Mouse (Mus musculus): ENCODE measurements at regions not wholly inside any gene's neighbourhood (a gene's known extent, or its start where the extent isn't known, plus 50 kb on each side); places are given as distances from the start of the nearest gene placed in this dataset.

GRCm38 (mm10) chr14:89573576-89573975 lies 1102.4 kb upstream of the Pcdh20 start:
- no peak overlapping the region for H3K4me2 ChIP-seq (ENCODE audit: low read depth, low read length)
- no peaks in the 10 kb centered on the region for H3K9me3 ChIP-seq (replicated peaks; ENCODE audit: control insufficient read depth, low read length)
- 55% methylated on average over 3 of the region's 3 CpGs for WGBS
- ATAC-seq (replicated peaks; ENCODE audit: extremely low read depth, insufficient read depth, low FRiP score): no peak
- no peaks in the 10 kb centered on the region for H3K36me3 ChIP-seq (ENCODE audit: control insufficient read depth, insufficient read depth)
- no peaks in the 10 kb centered on the region for H3K4me1 ChIP-seq (ENCODE audit: control insufficient read depth, insufficient read depth, low read length)
- H3K27ac ChIP-seq (ENCODE audit: low read length): no peak overlapping the region
- H3K9ac ChIP-seq (ENCODE audit: low read length): no peak overlapping the region
- H3K27me3 ChIP-seq (ENCODE audit: control insufficient read depth, insufficient read depth, low read length): no peaks in the 10 kb centered on the region
- H3K4me3 ChIP-seq (ENCODE audit: low read length): no peak overlapping the region

- no peak for ATAC-seq (replicated peaks; ENCODE audit: extremely low read depth, insufficient read depth, low FRiP score)
- no peak overlapping the region for H3K27ac ChIP-seq (ENCODE audit: low read length)
- H3K36me3 ChIP-seq (ENCODE audit: control insufficient read depth, insufficient read depth): no peaks in the 10 kb centered on the region
- H3K4me2 ChIP-seq (ENCODE audit: low read depth, low read length): no peak overlapping the region
- no peaks in the 10 kb centered on the region for H3K9me3 ChIP-seq (replicated peaks; ENCODE audit: control insufficient read depth, low read length)
- 51% methylated on average over 1 of the region's 1 CpGs for WGBS
- H3K27me3 ChIP-seq (ENCODE audit: control insufficient read depth, insufficient read depth, low read length): no peaks in the 10 kb centered on the region
- H3K4me1 ChIP-seq (ENCODE audit: control insufficient read depth, insufficient read depth, low read length): no peaks in the 10 kb centered on the region
- H3K4me3 ChIP-seq (ENCODE audit: low read length): no peak overlapping the region
- no peak overlapping the region for H3K9ac ChIP-seq (ENCODE audit: low read length)
Observed at GRCm38 (mm10) chr14:89571703-89572102, 1100.5 kb upstream of the Pcdh20 start.

- Histone ChIP-seq H3K36me3 (ENCODE audit: control insufficient read depth, insufficient read depth) (no peaks in the 10 kb centered on the region), H3K4me2 (ENCODE audit: low read depth, low read length) (no peak overlapping the region), H3K4me1 (ENCODE audit: control insufficient read depth, insufficient read depth, low read length) (no peaks in the 10 kb centered on the region), H3K27ac (ENCODE audit: low read length) (no peak overlapping the region), H3K9me3 (replicated peaks; ENCODE audit: control insufficient read depth, low read length) (no peaks in the 10 kb centered on the region), H3K27me3 (ENCODE audit: control insufficient read depth, insufficient read depth, low read length) (no peaks in the 10 kb centered on the region), H3K4me3 (ENCODE audit: low read length) (no peak overlapping the region), H3K9ac (ENCODE audit: low read length) (no peak overlapping the region)
- ATAC-seq (replicated peaks; ENCODE audit: extremely low read depth, insufficient read depth, low FRiP score): no peak
- WGBS: 64% methylated on average over 3 of the region's 3 CpGs
Observed at GRCm38 (mm10) chr14:89559822-89560477, 1088.8 kb upstream of the Pcdh20 start.

GRCm38 (mm10) chr14:89557334-89557733 lies 1086.1 kb upstream of the Pcdh20 start:
- no peaks in the 10 kb centered on the region for H3K27me3 ChIP-seq (ENCODE audit: control insufficient read depth, insufficient read depth, low read length)
- ATAC-seq (replicated peaks; ENCODE audit: extremely low read depth, insufficient read depth, low FRiP score): no peak
- no peak overlapping the region for H3K4me3 ChIP-seq (ENCODE audit: low read length)
- H3K9me3 ChIP-seq (replicated peaks; ENCODE audit: control insufficient read depth, low read length): no peaks in the 10 kb centered on the region
- H3K36me3 ChIP-seq (ENCODE audit: control insufficient read depth, insufficient read depth): no peaks in the 10 kb centered on the region
- H3K27ac ChIP-seq (ENCODE audit: low read length): no peak overlapping the region
- no peak overlapping the region for H3K9ac ChIP-seq (ENCODE audit: low read length)
- H3K4me1 ChIP-seq (ENCODE audit: control insufficient read depth, insufficient read depth, low read length): no peaks in the 10 kb centered on the region
- H3K4me2 ChIP-seq (ENCODE audit: low read depth, low read length): no peak overlapping the region

- H3K36me3 ChIP-seq (ENCODE audit: control insufficient read depth, insufficient read depth): no peaks in the 10 kb centered on the region
- H3K4me2 ChIP-seq (ENCODE audit: low read depth, low read length): no peak overlapping the region
- H3K9ac ChIP-seq (ENCODE audit: low read length): no peak overlapping the region
- ATAC-seq (replicated peaks; ENCODE audit: extremely low read depth, insufficient read depth, low FRiP score): no peak
- H3K4me1 ChIP-seq (ENCODE audit: control insufficient read depth, insufficient read depth, low read length): no peaks in the 10 kb centered on the region
- H3K9me3 ChIP-seq (replicated peaks; ENCODE audit: control insufficient read depth, low read length): no peaks in the 10 kb centered on the region
- WGBS: 76% methylated on average over 2 of the region's 2 CpGs
- H3K27me3 ChIP-seq (ENCODE audit: control insufficient read depth, insufficient read depth, low read length): no peaks in the 10 kb centered on the region
- H3K4me3 ChIP-seq (ENCODE audit: low read length): no peak overlapping the region
- no peak overlapping the region for H3K27ac ChIP-seq (ENCODE audit: low read length)
Observed at GRCm38 (mm10) chr14:89556245-89556644, 1085.0 kb upstream of the Pcdh20 start.

GRCm38 (mm10) chr14:89554127-89554526 lies 1082.9 kb upstream of the Pcdh20 start:
- no peaks in the 10 kb centered on the region for H3K9me3 ChIP-seq (replicated peaks; ENCODE audit: control insufficient read depth, low read length)
- H3K27me3 ChIP-seq (ENCODE audit: control insufficient read depth, insufficient read depth, low read length): no peaks in the 10 kb centered on the region
- H3K4me1 ChIP-seq (ENCODE audit: control insufficient read depth, insufficient read depth, low read length): no peaks in the 10 kb centered on the region
- H3K4me2 ChIP-seq (ENCODE audit: low read depth, low read length): no peak overlapping the region
- no peak overlapping the region for H3K9ac ChIP-seq (ENCODE audit: low read length)
- no peak overlapping the region for H3K4me3 ChIP-seq (ENCODE audit: low read length)
- no peak for ATAC-seq (replicated peaks; ENCODE audit: extremely low read depth, insufficient read depth, low FRiP score)
- no peaks in the 10 kb centered on the region for H3K36me3 ChIP-seq (ENCODE audit: control insufficient read depth, insufficient read depth)
- no peak overlapping the region for H3K27ac ChIP-seq (ENCODE audit: low read length)
- 73% methylated on average over 3 of the region's 3 CpGs for WGBS

Measured in heart, embryonic 16.5 days (tissue).